Mouse (Mus musculus): ENCODE data around the gene Zmiz1. TPM values are rescaled to one million over a fixed set of nuclear protein-coding genes. Genes with fewer than 3 reads are reported as not detected.

The Zmiz1 gene
- total RNA-seq, 4 experiments from 2014 or later, result 18.5 to 28.7 (median 21.8) TPM

DNA sequence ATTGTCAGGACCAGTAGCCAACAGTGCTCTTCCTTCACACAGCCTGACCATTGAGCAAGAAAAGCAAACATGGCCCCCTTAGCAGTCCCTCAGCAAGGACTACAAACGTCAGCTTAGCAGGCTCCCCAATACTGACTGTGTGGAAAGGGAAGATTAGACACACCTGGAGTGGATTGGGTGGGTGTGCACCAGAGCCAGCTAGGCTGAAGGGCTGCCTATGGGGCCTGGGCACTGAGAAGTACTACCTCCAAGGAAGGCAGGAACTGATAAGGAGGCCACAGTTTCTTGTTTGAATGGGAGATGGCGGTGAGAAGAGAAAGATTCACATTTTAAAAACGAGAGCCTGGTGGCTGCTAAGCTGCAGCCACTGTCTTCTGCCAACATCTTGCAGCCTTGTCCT is 208.6 kb downstream of the Zmiz1 start:
- no peak for DNase-seq (ENCODE audit: low spot score in 2 of 2)

- no peak for DNase-seq (ENCODE audit: low spot score in 2 of 2)
These were observed 220.6 kb downstream of the Zmiz1 start for GRCm38 (mm10) chr14:25679625-25680024.

- no peak for DNase-seq (ENCODE audit: low spot score in 2 of 2)
These were observed 223.0 kb downstream of the Zmiz1 start for GRCm38 (mm10) chr14:25682020-25682419.

GRCm38 (mm10) chr14:25686216-25686945 is 227.4 kb downstream of the Zmiz1 start:
- no peak for DNase-seq (ENCODE audit: low spot score in 2 of 2)

DNA sequence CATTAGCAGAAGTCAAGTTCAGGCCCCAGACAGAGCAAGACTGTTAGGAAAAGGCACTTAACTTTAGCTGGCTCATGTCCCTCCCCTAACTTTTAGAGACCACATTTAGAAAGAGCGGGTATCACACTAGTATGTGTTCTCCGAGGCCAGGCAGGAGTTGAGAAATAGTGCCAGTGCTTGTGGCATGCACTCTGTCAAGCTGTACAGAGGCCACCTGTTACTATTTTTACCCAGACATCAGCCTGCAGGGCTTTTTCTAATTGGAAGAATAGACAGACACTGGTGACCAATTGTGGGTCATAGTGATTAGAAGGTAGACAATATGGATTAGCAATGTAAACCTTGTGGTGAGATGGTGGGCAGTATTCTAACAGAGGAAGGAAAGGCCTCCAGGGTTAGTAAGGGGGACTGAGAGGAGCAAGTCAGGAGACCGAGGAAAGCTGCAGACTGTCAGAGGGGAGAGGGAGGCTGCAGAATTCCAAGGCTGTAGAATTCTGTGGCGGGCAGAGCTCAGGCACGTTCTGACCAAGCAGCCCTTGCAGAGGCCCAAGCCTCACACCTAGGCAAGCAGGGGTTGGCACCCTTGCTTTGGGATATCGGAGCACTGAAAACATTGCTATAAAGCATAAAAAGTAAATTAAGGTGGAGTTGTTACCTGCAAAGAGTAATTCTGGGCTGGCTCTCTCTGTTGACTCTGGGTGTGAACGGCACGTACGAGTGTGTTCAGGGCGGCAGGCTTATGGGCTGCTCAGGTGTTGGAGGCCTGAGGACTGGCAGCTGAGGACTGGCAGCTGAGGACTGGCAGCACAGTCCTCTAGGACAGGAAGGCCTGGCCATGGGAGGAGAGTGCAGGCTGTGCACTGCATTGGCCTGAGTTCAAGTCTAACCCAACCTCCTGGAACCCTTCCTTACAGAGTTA is 228.3 kb downstream of the Zmiz1 start:
- no peak for DNase-seq (ENCODE audit: low spot score in 2 of 2)

- DNase-seq (ENCODE audit: low spot score in 2 of 2), result no peak
These were observed 234.4 kb downstream of the Zmiz1 start for GRCm38 (mm10) chr14:25693271-25693887.

DNA sequence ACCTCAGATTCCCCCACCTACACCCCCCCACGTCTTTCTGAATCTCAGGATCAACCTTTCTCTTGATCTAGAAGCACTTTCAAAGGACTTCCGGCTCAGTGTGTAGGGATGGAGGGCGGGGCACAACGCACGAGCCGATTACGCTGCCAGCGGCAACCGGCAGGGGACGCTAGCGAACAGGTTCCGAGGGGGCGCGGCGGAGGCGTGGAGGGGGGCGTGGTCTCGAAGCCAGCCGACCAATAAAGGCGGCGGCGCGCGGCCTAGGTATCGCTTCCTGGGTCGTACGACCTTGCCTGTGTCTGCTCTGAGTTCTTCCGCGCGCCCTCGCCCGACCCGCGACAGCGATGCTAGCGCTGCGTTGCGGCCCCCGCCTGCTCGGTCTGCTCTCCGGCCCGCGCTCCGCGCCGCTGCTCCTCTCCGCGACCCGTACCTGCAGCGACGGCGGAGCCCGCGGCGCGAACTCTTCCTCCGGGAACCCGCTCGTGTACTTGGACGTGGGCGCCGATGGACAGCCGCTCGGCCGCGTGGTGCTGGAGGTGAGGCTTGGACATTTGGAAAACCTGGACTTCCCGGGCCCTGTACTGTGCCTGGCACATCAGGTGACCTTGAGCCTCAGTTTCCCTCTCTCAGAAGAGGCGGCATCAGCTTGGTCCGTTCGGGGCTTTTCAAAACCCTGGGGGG is 235.0 kb downstream of the Zmiz1 start, which contains the start of gene Ppif:
Ppif (plus strand) TSS at position 267 of the 681 bp plus-strand sequence.
- DNase-seq (ENCODE audit: low spot score in 2 of 2), result peak; percentile 92 to 94

DNA sequence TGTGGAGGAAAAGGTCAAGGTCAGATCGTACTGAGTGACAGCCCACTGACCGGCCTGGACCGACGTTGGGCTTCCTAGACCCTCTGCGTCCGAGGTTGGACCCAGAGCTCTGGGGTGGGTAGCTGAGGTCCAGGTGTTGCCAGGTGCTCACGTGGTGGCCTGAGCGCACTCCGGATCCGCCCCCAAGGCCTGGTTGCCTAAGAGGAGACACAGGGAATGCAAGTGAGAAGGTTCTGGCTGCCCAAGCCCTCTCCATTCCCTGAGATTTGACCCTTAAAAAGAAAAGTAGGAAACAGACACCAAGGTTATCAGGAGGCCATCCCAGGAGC is 235.5 kb downstream of the Zmiz1 start:
- no peak for DNase-seq (ENCODE audit: low spot score in 2 of 2)

DNA sequence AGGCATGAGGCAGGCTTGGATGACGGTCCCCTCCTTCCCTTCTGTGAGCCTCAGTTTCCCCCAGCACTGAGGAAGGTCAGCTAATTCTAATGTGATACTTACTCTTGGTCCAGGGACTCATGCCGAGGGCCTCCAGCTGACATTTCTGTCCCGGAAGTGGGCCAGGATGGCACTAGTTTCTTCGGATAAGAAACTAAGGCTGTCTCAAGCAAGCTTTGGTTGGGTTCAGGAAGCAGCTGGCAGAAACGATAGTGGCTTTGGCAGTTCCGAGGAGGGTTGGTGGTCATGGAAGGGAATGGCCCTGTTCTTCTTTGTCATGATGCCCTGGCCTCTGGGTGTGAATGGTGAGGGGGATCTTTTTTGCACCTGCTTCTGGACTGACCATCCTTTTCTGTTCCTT is 236.1 kb downstream of the Zmiz1 start:
- DNase-seq (ENCODE audit: low spot score in 2 of 2), result no peak

DNA sequence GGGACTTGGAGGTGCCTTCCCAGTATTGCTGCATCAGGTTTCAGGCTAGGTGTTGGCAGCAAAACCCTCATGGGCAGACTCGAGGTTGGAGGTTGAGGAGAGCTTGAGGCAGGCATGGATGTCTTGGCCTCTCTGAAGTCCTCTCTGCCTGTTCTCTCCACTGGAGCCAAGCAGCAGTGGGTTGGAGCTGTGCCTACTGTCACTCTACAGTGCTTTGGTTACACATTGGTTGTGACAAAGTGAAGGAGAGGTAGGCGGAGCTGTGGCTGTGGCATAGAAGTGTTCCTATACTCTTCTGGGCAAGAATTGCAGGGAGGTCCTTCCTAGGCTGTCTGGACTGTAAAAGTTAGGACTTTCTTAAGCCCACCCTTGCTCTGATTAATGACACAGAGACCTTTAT is 237.4 kb downstream of the Zmiz1 start:
- no peak for DNase-seq (ENCODE audit: low spot score in 2 of 2)

- DNase-seq (ENCODE audit: low spot score in 2 of 2), result no peak
These were observed 243.0 kb downstream of the Zmiz1 start for GRCm38 (mm10) chr14:25701986-25702385.

- peak; percentile 48 to 49 for DNase-seq (ENCODE audit: low spot score in 2 of 2)
These were observed 248.8 kb downstream of the Zmiz1 start for GRCm38 (mm10) chr14:25707691-25708181.

DNA sequence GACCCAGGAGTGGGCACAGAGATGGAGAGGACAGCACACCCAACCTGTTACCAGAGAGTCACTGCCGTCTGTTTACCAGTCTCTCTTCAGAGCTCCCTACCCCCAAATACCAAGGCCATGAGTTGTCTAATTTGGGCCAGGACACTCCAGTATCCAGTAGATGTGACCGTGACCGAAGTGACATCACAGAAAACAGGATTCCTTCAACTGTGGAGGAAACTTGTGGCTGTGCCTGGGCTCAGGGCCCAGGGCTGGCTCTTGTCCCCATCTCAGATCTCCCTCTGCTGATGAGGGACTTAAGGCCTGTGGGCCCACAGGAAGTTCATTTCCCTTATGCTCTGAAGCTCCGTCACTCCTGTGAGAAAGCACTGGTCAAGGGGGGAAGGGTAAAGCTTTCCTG is 249.5 kb downstream of the Zmiz1 start:
- DNase-seq (ENCODE audit: low spot score in 2 of 2), result peak; percentile 72 to 77

GRCm38 (mm10) chr14:25708917-25709316 is 249.9 kb downstream of the Zmiz1 start:
- DNase-seq (ENCODE audit: low spot score in 2 of 2), result peak; percentile 36 to 40

- peak in 1 of 2 experiments; percentile 41 for DNase-seq (ENCODE audit: low spot score in 2 of 2)
These were observed 251.1 kb downstream of the Zmiz1 start for GRCm38 (mm10) chr14:25710073-25710472.

DNA sequence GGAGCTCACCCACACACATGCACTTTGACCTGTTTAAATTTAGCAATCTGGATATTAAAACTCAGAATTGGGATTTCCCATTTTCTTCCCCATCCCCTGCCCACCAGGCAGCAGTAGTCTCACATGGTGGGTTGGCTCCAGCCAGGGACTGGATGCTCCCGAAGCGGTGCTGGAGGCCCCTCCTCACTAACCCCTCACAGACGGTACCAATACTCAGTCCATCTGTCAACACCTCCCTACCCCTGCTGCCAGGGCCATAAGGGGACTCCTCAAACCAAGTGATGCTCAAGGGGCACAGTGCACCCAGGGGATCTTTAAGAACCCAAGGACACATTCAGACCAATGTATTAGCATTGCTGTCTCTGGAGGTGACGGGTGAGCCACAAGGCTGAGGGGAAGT is 251.7 kb downstream of the Zmiz1 start:
- DNase-seq (ENCODE audit: low spot score in 2 of 2), result no peak

DNA sequence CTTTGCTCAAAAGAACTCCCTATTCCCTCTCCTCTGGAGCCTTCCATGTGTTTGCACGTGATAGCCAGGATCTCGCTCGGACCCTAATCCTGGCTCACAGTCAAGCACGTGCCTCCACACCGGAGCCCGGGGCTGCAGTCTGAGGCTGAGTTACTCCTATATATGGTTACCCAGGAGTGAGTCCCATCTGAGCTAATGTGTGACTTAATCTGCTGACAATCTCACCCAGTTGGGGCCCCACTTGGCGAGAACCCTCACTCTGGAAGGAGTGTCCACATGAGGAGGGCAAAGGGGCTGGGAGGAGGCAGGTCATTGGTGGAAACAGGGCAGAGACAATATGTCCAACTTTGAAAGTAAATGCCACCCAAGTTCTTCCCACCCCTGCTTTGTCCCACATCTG is 252.2 kb downstream of the Zmiz1 start:
- no peak for DNase-seq (ENCODE audit: low spot score in 2 of 2)

DNA sequence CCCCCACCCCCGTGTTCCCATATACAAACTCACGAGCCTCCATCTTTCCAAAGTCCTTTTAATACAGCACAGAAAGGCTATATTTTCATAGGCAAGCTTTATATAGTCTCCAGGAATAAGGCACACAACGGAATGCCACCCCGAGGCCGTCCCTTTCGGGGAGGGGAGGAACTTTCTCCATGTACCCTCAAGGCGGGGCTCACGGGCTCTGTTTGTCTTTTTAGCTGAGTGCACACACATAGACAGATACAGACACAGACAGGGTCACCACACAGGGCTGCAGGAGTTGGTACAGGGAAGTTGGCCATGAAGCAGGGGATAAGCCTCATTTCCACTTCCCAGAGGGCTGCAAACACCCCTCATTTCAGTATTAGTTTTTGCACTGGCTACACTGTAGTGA is 252.6 kb downstream of the Zmiz1 start:
- DNase-seq (ENCODE audit: low spot score in 2 of 2), result no peak

DNA sequence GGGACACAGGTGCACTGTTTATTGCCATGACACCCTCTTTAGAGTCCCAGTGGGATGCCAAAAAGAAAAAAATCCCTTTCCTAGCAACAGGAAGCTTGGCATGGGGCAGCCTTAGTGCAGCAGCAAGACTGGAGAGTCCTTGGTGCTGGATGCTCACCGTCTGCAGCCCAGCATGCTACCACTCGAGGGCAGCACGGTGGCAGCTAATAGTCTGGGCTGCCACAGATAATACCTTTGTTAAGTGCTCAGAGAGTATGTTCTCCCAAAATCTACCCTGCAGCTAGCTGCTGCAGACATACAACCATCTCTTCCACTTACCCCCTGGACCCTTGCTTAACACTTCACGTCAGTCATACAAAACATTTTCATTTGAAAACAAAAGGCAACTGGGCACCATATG is 254.5 kb downstream of the Zmiz1 start:
- DNase-seq (ENCODE audit: low spot score in 2 of 2), result no peak
